Mouse (Mus musculus) thymus, adult 2 months (tissue): ENCODE data around the gene Morn1.

ENCODE experiments used
- CTCF ChIP-seq: fragments of 200-500 bp; IDR thresholded peaks from 2 replicates; pipeline ENCODE4 v1.5.1; 2012; ENCODE audit warnings: mild to moderate bottlenecking, control low read depth, low read length, moderate library complexity, borderline replicate concordance; ENCODE audit not compliant: control insufficient read depth, poor library complexity, insufficient read depth; ENCODE audit errors: extremely low read depth
- POLR2A ChIP-seq: fragments of 200-500 bp; IDR thresholded peaks from 2 replicates; pipeline ENCODE4 v1.6.1; 2012; ENCODE audit warnings: mild to moderate bottlenecking, low read length, control low read depth, moderate library complexity; ENCODE audit not compliant: control insufficient read depth, poor library complexity, insufficient read depth; ENCODE audit errors: extremely low read depth

DNA sequence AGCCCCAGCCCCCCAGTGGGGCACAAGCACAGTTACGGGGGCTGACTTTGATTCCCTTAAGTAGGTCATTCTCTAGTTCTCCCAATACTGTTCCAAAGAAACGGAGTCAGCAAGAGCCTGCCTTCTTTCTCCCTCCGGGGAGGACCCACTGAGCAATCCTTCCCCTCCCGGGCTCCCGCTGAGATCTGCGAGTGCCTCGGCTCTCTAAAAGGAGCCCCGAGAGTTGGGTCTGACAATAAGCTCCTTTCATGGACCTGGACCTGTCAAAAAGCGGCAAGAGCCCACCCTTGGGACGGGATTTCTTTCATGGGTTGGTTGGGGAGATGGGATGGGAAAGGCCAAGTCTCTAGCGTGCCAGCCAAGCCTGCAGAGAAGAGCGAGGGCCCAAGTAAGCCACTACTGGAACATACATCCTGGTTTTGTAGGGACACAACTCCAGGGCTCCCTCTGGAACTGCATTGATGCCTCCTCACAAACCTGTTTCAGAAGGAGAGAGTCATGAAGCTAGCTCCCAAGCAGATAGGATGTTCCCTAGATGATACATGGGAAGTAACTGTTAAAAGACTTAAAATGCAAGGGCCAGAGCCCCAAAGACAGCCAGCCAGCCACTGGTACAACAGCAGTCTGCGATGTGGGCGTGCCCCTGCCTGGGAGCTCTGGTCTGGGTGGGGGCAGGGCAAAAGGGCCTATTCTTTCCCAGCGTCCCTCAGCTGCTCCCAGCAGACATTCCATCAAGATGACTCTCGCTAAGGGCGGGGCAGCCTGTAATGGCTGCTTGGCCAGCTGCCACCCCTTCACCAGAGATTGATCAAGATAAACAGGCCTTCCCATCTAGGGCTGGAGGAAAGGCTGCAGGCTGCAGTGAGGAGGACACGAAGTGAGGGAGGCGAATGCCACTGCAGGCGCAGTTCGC lies 86.8 kb downstream of the Morn1 start:
- no peak for TF ChIP-seq CTCF
- no peak for TF ChIP-seq POLR2A
